Mouse (Mus musculus) G1E (cell line): ENCODE data around the gene Stxbp6. TPM values are rescaled to one million over a fixed set of nuclear protein-coding genes. Genes with fewer than 3 reads are reported as not detected.

Source experiments
- ATAC-seq: 2 replicates; pipeline ENCODE4 v1.8.0; 2016; ENCODE audit warnings: mild to moderate bottlenecking; ENCODE audit not compliant: insufficient number of reproducible peaks, poor library complexity, low FRiP score, severe bottlenecking; ENCODE audit errors: extremely low read depth
- DNase-seq: peaks from one replicate; pipeline ENCODE4 v3.0.0; 2012; ENCODE audit warnings: low spot score
- H3K27me3 ChIP-seq: 2 replicates; pipeline ENCODE4 v1.6.1; 2012; ENCODE audit warnings: mild to moderate bottlenecking, low read length, inconsistent platforms; ENCODE audit not compliant: insufficient read depth
- H3K36me3 ChIP-seq: replicated peaks from 2 replicates; pipeline ENCODE3; 2012; ENCODE audit warnings: mild to moderate bottlenecking, inconsistent platforms
- H3K4me1 ChIP-seq: 2 replicates; pipeline ENCODE4 v1.6.1; 2012; ENCODE audit warnings: low read depth, low read length, inconsistent platforms, mixed read lengths; ENCODE audit not compliant: insufficient read depth
- H3K4me3 ChIP-seq: 2 replicates; pipeline ENCODE4 v1.5.1; 2012; ENCODE audit warnings: low read depth, mild to moderate bottlenecking, inconsistent platforms, low read length, moderate library complexity, mixed read lengths
- H3K9me3 ChIP-seq: replicated peaks from 2 replicates; pipeline ENCODE4 v1.6.1; 2012; ENCODE audit warnings: inconsistent platforms
- CTCF ChIP-seq: IDR thresholded peaks from 2 replicates; pipeline ENCODE4 v1.5.1; 2012; ENCODE audit warnings: low read depth, low read length, inconsistent platforms, mixed read lengths
- GATA1 ChIP-seq: IDR thresholded peaks from 2 replicates; pipeline ENCODE4 v1.6.1; 2012; ENCODE audit warnings: borderline replicate concordance, low read length, inconsistent platforms, mixed read lengths
- GATA2 ChIP-seq: IDR thresholded peaks from 2 replicates; pipeline ENCODE4 v1.6.1; 2012; ENCODE audit warnings: low read depth, low read length, inconsistent platforms, borderline replicate concordance
- POLR2AphosphoS5 ChIP-seq: IDR thresholded peaks from 2 replicates; pipeline ENCODE4 v1.6.1; 2012; ENCODE audit warnings: low read depth, low read length, inconsistent platforms; ENCODE audit not compliant: insufficient replicate concordance
- TAL1 ChIP-seq: conservative IDR thresholded peaks from 2 replicates; pipeline ENCODE4 v1.6.1; 2012; ENCODE audit warnings: low read depth, low read length, inconsistent platforms, mixed read lengths
- polyA plus RNA-seq: library from polyadenylated mRNA; stranded (reverse); fragments of >175 nt; gene quantifications from 2 replicates; pipeline ENCODE4 v1.2.3, GENCODE M21; 2012
- total RNA-seq, 2 experiments: library from RNA; stranded (forward) in 1 of 2; stranded (reverse) in 1 of 2; fragments of 200-1000 nt in 1 of 2; fragments of >200 nt in 1 of 2; fragmentation: Nextera tagmentation in 1 of 2; gene quantifications; 2 replicates each; pipeline ENCODE4 v1.2.3; 2014 to 2017

The Stxbp6 gene
- total and polyA plus RNA-seq, 3 experiments, result 0.11 TPM; not detected in 2

- no peak for DNase-seq
- Histone ChIP-seq H3K4me3 (no peak overlapping the region), H3K36me3 (no peaks in the 10 kb centered on the region), H3K27me3 (no peaks in the 10 kb centered on the region), H3K4me1 (no peaks in the 10 kb centered on the region), H3K9me3 (peaks cover 7% of the 10 kb centered on the region)
- no peak for ATAC-seq
- no peak for TF ChIP-seq POLR2AphosphoS5
- TF ChIP-seq TAL1, result no peak
- no peak for TF ChIP-seq GATA1
- no peak for TF ChIP-seq CTCF
- no peak for TF ChIP-seq GATA2
Measured at GRCm38 (mm10) chr12:44899173-44899870, 175.2 kb downstream of the Stxbp6 start.

GRCm38 (mm10) chr12:44896460-44896859, 178.0 kb downstream of the Stxbp6 start:
- Histone ChIP-seq H3K4me1 (no peaks in the 10 kb centered on the region), H3K27me3 (no peaks in the 10 kb centered on the region), H3K9me3 (peaks cover 5% of the 10 kb centered on the region), H3K4me3 (no peak overlapping the region), H3K36me3 (no peaks in the 10 kb centered on the region)
- ATAC-seq, result no peak
- TF ChIP-seq TAL1, result no peak
- TF ChIP-seq GATA1, result no peak
- TF ChIP-seq GATA2, result no peak
- no peak for TF ChIP-seq CTCF
- TF ChIP-seq POLR2AphosphoS5, result no peak
- DNase-seq, result no peak

- Histone ChIP-seq H3K9me3 (peaks cover 6% of the 10 kb centered on the region), H3K27me3 (no peaks in the 10 kb centered on the region), H3K36me3 (no peaks in the 10 kb centered on the region), H3K4me1 (no peaks in the 10 kb centered on the region), H3K4me3 (no peak overlapping the region)
- DNase-seq (no peak), ATAC-seq (no peak)
- no peak for TF ChIP-seq POLR2AphosphoS5
- TF ChIP-seq GATA2, result no peak
- TF ChIP-seq CTCF, result no peak
- no peak for TF ChIP-seq TAL1
- no peak for TF ChIP-seq GATA1
Measured at GRCm38 (mm10) chr12:44889677-44890393, 184.7 kb downstream of the Stxbp6 start.

- H3K4me3 ChIP-seq, result no peak overlapping the region
- no peak for DNase-seq
Measured at GRCm38 (mm10) chr12:44886826-44887225, 187.7 kb downstream of the Stxbp6 start.

GRCm38 (mm10) chr12:44872697-44873096, 201.8 kb downstream of the Stxbp6 start:
- Histone ChIP-seq H3K27me3 (no peaks in the 10 kb centered on the region), H3K9me3 (peaks cover 6% of the 10 kb centered on the region), H3K36me3 (no peaks in the 10 kb centered on the region), H3K4me1 (no peaks in the 10 kb centered on the region), H3K4me3 (no peak overlapping the region)
- no peak for TF ChIP-seq GATA1
- TF ChIP-seq GATA2, result no peak
- no peak for TF ChIP-seq CTCF
- TF ChIP-seq POLR2AphosphoS5, result no peak
- no peak for TF ChIP-seq TAL1
- ATAC-seq, result no peak
- DNase-seq, result no peak

More at GRCm38 (mm10) chr12:44886826-44887225, 187.7 kb downstream of the Stxbp6 start:
- no peak for ATAC-seq
- TF ChIP-seq POLR2AphosphoS5 (no peak), TAL1 (no peak), GATA2 (no peak), CTCF (no peak), GATA1 (no peak)
- no peaks in the 10 kb centered on the region for H3K36me3 ChIP-seq
- no peaks in the 10 kb centered on the region for H3K4me1 ChIP-seq
- no peaks in the 10 kb centered on the region for H3K27me3 ChIP-seq
- H3K9me3 ChIP-seq, result peaks cover 4% of the 10 kb centered on the region; the same call in 1 of the 2 replicates

GRCm38 (mm10) chr12:44865442-44865841, 209.1 kb downstream of the Stxbp6 start:
- Histone ChIP-seq H3K27me3 (no peaks in the 10 kb centered on the region), H3K9me3 (peaks cover 16% of the 10 kb centered on the region), H3K4me1 (no peaks in the 10 kb centered on the region), H3K36me3 (no peaks in the 10 kb centered on the region), H3K4me3 (no peak overlapping the region)
- DNase-seq (no peak), ATAC-seq (no peak)
- TF ChIP-seq GATA2, result no peak
- no peak for TF ChIP-seq GATA1
- TF ChIP-seq TAL1, result no peak
- no peak for TF ChIP-seq CTCF
- no peak for TF ChIP-seq POLR2AphosphoS5
